Mouse (Mus musculus): ENCODE data around the gene Lurap1.

DNA sequence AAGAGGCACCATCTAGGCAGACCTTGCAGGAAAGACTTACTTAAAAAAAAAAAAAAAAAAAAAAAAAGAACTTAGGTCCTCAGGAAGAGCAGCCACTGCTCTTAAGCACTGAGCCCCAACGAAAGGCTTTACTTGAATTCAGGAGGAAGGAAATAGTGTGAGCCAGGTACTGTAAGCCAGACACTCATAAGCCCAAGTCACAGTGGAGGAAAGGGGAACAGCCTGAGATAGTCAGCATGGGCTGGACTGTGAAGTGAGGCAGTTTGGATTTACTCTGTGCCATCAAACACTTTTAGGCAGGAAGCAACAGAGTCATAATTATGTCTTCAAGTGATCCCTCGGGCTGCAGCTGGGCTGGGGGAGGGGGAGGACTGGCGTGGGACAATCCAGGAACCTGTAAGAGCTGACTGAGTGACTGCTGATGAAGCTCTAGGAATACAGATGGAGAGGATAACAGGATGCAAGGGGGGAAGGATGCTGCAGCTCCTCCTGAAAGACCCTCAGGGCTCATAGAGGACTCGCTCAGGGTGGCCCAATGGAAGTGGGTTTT is 41.2 kb upstream of the Lurap1 start:
- no peak for TF ChIP-seq CTCF (IDR thresholded peaks at IDR 0.05; ENCODE audit: control insufficient read depth, insufficient read depth, insufficient read length)
- no peak for TF ChIP-seq MAX (IDR thresholded peaks at IDR 0.05)
- no peak for TF ChIP-seq CEBPB (IDR thresholded peaks at IDR 0.05; ENCODE audit: low read depth)
- TF ChIP-seq MYOD1 (IDR thresholded peaks at IDR 0.05; ENCODE audit: control insufficient read depth, insufficient read length, low read depth) = no peak
- TF ChIP-seq USF1 (IDR thresholded peaks at IDR 0.05; ENCODE audit: low read depth) = no peak
- no peak for TF ChIP-seq MYOG (IDR thresholded peaks at IDR 0.05; ENCODE audit: control insufficient read depth, extremely low read depth, insufficient read length)
